Mouse (Mus musculus) ES-E14 (cell line): ENCODE results near the gene Cog7. TPM values are rescaled to one million over a fixed set of nuclear protein-coding genes. Genes with fewer than 3 reads are reported as not detected.

Experiments used
- DNase-seq: peaks from one replicate; pipeline ENCODE4 v3.0.0-alpha.2; 2013; ENCODE audit warnings: low read depth, low spot score
- H3K27ac ChIP-seq: 2 replicates; pipeline ENCODE4 v1.5.1; 2012; ENCODE audit warnings: low read depth, mild to moderate bottlenecking, low read length, moderate library complexity, mixed read lengths; ENCODE audit not compliant: poor library complexity, insufficient read depth, severe bottlenecking
- H3K36me3 ChIP-seq: 2 replicates; pipeline ENCODE4 v1.6.1; 2012; ENCODE audit warnings: mild to moderate bottlenecking, low read length, moderate library complexity, mixed read lengths; ENCODE audit not compliant: control insufficient read depth, poor library complexity, insufficient read depth, severe bottlenecking
- H3K4me1 ChIP-seq, 2 experiments: fragments of 150-350 bp in 1 of 2; sonication (generic) in 1 of 2; 2 replicates each; pipeline ENCODE4 v1.6.1; 2012; ENCODE audit warnings: low read length in 2 of 2, mild to moderate bottlenecking in 1 of 2, mixed read lengths in 1 of 2; ENCODE audit not compliant: control insufficient read depth in 2 of 2, insufficient read depth in 2 of 2, poor library complexity in 1 of 2
- H3K4me3 ChIP-seq, 2 experiments: fragments of 150-350 bp in 1 of 2; sonication (generic) in 1 of 2; 2 replicates each; pipeline ENCODE4 v1.5.1; 2012; ENCODE audit warnings: low read length in 2 of 2, low read depth in 1 of 2, mild to moderate bottlenecking in 1 of 2, mixed read lengths in 1 of 2; ENCODE audit not compliant: insufficient read depth in 1 of 2, poor library complexity in 1 of 2, severe bottlenecking in 1 of 2
- H3K9ac ChIP-seq: 2 replicates; pipeline ENCODE4 v1.6.1; 2012; ENCODE audit warnings: low read depth, mild to moderate bottlenecking, low read length, mixed read lengths; ENCODE audit not compliant: poor library complexity, insufficient read depth, severe bottlenecking
- H3K9me3 ChIP-seq: fragments of 150-350 bp; sonication (generic); 2 replicates; pipeline ENCODE4 v1.6.1; 2012; ENCODE audit warnings: low read depth, mild to moderate bottlenecking, low read length; ENCODE audit not compliant: control insufficient read depth, insufficient read depth
- CHD2 ChIP-seq: IDR thresholded peaks from 2 replicates; pipeline ENCODE4 v1.6.1; 2014; ENCODE audit warnings: mild to moderate bottlenecking, low read depth, low read length, inconsistent platforms
- HCFC1 ChIP-seq: IDR thresholded peaks from 2 replicates; pipeline ENCODE4 v1.6.1; 2012; ENCODE audit warnings: low read length, inconsistent platforms, borderline replicate concordance; ENCODE audit not compliant: insufficient read depth
- MAFK ChIP-seq: IDR thresholded peaks from 2 replicates; pipeline ENCODE4 v1.6.1; 2014; ENCODE audit warnings: mild to moderate bottlenecking, low read depth, low read length, inconsistent platforms; ENCODE audit not compliant: insufficient read depth
- ZC3H11A ChIP-seq: IDR thresholded peaks from 2 replicates; pipeline ENCODE4 v1.6.1; 2012; ENCODE audit warnings: low read depth, mild to moderate bottlenecking, inconsistent platforms, low read length, borderline replicate concordance
- ZNF384 ChIP-seq: IDR thresholded peaks from 2 replicates; pipeline ENCODE4 v1.6.1; 2012; ENCODE audit warnings: low read depth, low read length, inconsistent platforms
- in situ Hi-C, 2 experiments: fragments of 600-800 bp; cut with MboI; formaldehyde crosslinking; loops; one replicate each; pipeline ENCODE4 v1.15.1; 2025; ENCODE audit warnings: low sequenced_read_pairs in 2 of 2, inconsistent platforms in 1 of 2; ENCODE audit not compliant: unreplicated experiment in 2 of 2
- total RNA-seq: library from RNA; depleted of rRNA; stranded (reverse); fragments of 300-350 nt; gene quantifications from 2 replicates; pipeline ENCODE4 v1.2.3, GENCODE M21; 2012

Gene Cog7
- total RNA-seq, 1 experiment: 19.9 TPM

DNA sequence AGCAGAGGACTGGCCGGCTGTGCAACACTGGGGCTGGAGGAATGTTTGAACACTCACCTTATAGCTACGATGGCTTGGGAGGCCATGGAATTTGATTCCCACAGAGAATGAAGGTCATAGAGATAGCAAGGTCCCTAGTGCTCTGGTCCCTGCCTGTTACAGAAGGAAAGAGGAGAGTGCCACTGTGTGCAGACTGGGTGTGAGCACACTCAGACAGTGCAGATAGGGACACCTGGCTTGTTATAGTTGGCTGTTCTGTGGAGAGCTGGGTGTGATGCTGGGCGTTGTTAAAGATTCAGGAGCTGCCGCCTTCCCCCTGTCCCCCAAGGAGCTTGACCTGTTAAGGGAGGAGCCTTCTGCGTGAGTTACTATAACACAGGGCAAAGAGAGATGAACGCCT is 84.8 kb downstream of the Cog7 start:
- Histone ChIP-seq H3K4me3 (no peak overlapping the region), H3K27ac (no peak overlapping the region), H3K4me1 (no peaks in the 10 kb centered on the region), H3K36me3 (no peaks in the 10 kb centered on the region), H3K9ac (no peak overlapping the region), H3K9me3 (no peaks in the 10 kb centered on the region)
- in situ Hi-C loops: no loop called here
- TF ChIP-seq HCFC1 (no peak), CHD2 (no peak), MAFK (no peak), ZC3H11A (no peak), ZNF384 (no peak)
- no peak for DNase-seq

- no peak for DNase-seq
- Histone ChIP-seq H3K9ac (no peak overlapping the region), H3K36me3 (no peaks in the 10 kb centered on the region), H3K9me3 (no peaks in the 10 kb centered on the region), H3K4me3 (no peak overlapping the region), H3K4me1 (no peaks in the 10 kb centered on the region), H3K27ac (no peak overlapping the region)
- TF ChIP-seq CHD2 (no peak), ZNF384 (no peak), MAFK (no peak), ZC3H11A (no peak), HCFC1 (no peak)
- in situ Hi-C loops: no loop called here
Measured at GRCm38 (mm10) chr7:121890636-121891360, 90.7 kb downstream of the Cog7 start.

DNA sequence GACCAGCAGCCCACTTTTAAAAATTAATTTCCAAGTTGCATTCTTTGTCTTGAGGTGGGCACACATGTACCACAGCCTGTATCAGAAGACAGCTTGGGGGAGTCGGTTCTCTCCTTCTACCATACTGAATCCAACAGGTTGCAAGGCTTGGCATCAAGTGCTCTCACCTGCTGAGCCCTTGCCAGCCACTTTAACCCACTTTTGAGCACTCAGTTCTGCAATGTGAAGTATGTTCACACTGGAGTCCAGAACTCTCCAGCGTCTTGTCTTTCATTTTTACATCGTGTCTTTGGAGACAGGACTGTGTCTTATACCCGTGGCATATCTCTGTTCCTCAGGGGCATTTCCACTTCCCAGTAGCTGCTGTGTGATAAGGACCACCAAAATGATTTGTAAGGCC is 101.3 kb downstream of the Cog7 start:
- no peaks in the 10 kb centered on the region for H3K4me1 ChIP-seq
- no peak overlapping the region for H3K4me3 ChIP-seq
- TF ChIP-seq HCFC1 (no peak), ZNF384 (no peak), CHD2 (no peak), MAFK (no peak), ZC3H11A (no peak)
- no peaks in the 10 kb centered on the region for H3K36me3 ChIP-seq
- no peaks in the 10 kb centered on the region for H3K9me3 ChIP-seq
- DNase-seq: no peak
- in situ Hi-C loops: no loop called here
- H3K9ac ChIP-seq: no peak overlapping the region
- H3K27ac ChIP-seq: no peak overlapping the region

- TF ChIP-seq HCFC1 (no peak), CHD2 (no peak), ZNF384 (no peak), ZC3H11A (no peak), MAFK (no peak)
- Histone ChIP-seq H3K36me3 (no peaks in the 10 kb centered on the region), H3K9me3 (no peaks in the 10 kb centered on the region), H3K27ac (no peak overlapping the region), H3K4me1 (no peaks in the 10 kb centered on the region), H3K4me3 (no peak overlapping the region), H3K9ac (no peak overlapping the region)
- in situ Hi-C loops: no loop called here
- DNase-seq: no peak
Measured at GRCm38 (mm10) chr7:121874784-121875183, 106.7 kb downstream of the Cog7 start.
